Mouse (Mus musculus) cerebellum, adult 2 months (tissue): ENCODE data around the gene Fndc10.

Experiments used
- CTCF ChIP-seq: fragments of 200-500 bp; IDR thresholded peaks from 2 replicates; pipeline ENCODE4 v1.5.1; 2011; ENCODE audit warnings: low read depth, mild to moderate bottlenecking, control low read depth, low read length, moderate library complexity, borderline replicate concordance; ENCODE audit not compliant: insufficient read depth
- POLR2A ChIP-seq: fragments of 200-500 bp; IDR thresholded peaks from 2 replicates; pipeline ENCODE4 v1.6.1; 2011; ENCODE audit warnings: low read length, control low read depth, borderline replicate concordance; ENCODE audit not compliant: insufficient read depth

DNA sequence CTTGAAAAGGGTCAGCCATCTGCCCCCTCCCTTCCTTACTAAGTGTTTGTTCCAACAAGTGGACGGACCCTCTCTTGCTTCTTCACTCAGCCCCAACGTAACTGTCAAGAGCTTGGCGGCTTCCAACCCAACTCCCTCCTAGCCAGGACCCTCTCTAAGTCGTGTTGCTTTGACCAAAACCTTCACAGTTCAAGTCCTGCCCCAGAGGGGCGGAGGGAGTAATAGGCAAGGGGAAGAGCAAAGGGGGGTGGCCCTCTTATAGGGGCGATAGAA is 40.0 kb upstream of the Fndc10 start:
- TF ChIP-seq POLR2A (no peak), CTCF (no peak)
